Mouse (Mus musculus): ENCODE data around the gene Mettl13.

DNA sequence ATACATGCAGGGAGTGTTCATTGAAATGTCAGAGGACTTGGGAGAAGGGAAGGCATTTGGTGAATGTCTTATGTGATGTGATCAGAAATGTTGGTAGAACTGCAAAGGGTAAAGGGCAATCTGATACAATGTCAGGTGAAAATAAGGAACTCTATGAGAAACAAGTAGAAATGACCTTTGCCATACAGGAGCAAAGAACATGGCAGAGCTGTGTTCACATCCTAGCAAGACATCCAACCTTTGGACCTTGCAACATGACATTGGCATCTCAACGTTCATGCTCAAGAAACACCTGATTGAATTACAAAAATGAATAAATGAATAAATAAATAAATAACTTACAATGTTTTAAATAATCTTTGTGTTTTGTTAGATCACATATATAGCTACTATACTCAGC lies 33.2 kb downstream of the Mettl13 start:
- no peak for TF ChIP-seq POLR2A (IDR thresholded peaks at IDR 0.05; ENCODE audit: insufficient read depth, low read length)
- TF ChIP-seq CTCF (IDR thresholded peaks at IDR 0.05; ENCODE audit: low read depth, low read length): no peak
